Mouse (Mus musculus) hindbrain, embryonic 15.5 days (tissue): Measurements from ENCODE around the gene Asrgl1. TPM values are rescaled to one million over a fixed set of nuclear protein-coding genes. Genes with fewer than 3 reads are reported as not detected.
A peak's percentile ranks its signal among the peaks of the same experiment; 100 is the strongest.

Source experiments
- ATAC-seq: fragments of 200-750 bp; cut with Nextera tagmentation; 2 replicates; pipeline ENCODE4 v1.8.0; 2017; ENCODE audit warnings: low read depth, moderate number of reproducible peaks, moderate TSS enrichment; ENCODE audit not compliant: low FRiP score
- H3K27ac ChIP-seq: fragments of 300-500 bp; sonication (generic); replicated peaks from 2 replicates; pipeline ENCODE4 v1.5.1; 2015; ENCODE audit warnings: mild to moderate bottlenecking, inconsistent platforms
- H3K27me3 ChIP-seq: fragments of 300-500 bp; sonication (generic); 2 replicates; pipeline ENCODE4 v1.6.1; 2015; ENCODE audit warnings: control low read depth, inconsistent platforms
- H3K36me3 ChIP-seq: fragments of 300-500 bp; sonication (generic); 2 replicates; pipeline ENCODE4 v1.6.1; 2015; ENCODE audit warnings: control low read depth, inconsistent platforms
- H3K4me1 ChIP-seq: fragments of 300-500 bp; sonication (generic); replicated peaks from 2 replicates; pipeline ENCODE4 v1.6.1; 2015; ENCODE audit warnings: control low read depth, inconsistent platforms
- H3K4me2 ChIP-seq: fragments of 300-500 bp; sonication (generic); 2 replicates; pipeline ENCODE4 v1.6.1; 2015; ENCODE audit warnings: moderate library complexity, mild to moderate bottlenecking, inconsistent platforms
- H3K4me3 ChIP-seq: fragments of 300-500 bp; sonication (generic); 2 replicates; pipeline ENCODE4 v1.5.1; 2015; ENCODE audit warnings: mild to moderate bottlenecking, inconsistent platforms
- H3K9ac ChIP-seq: fragments of 300-500 bp; sonication (generic); 2 replicates; pipeline ENCODE4 v1.6.1; 2015; ENCODE audit warnings: inconsistent platforms
- H3K9me3 ChIP-seq: fragments of 300-500 bp; sonication (generic); 2 replicates; pipeline ENCODE4 v1.6.1; 2016; ENCODE audit warnings: control low read depth, inconsistent platforms
- WGBS: fragments of 180-500 bp; shearing (Covaris S2); methylation state at CpG from one replicate; pipeline ENCODE4 v1.1.7; 2015; 5-methylcytosine and 5-hydroxymethylcytosine counted together
- polyA plus RNA-seq: library from polyadenylated mRNA; unstranded; fragments of >200 nt; fragmentation: Nextera tagmentation; extraction: Ambion mirVana; gene quantifications from 2 replicates; pipeline ENCODE4 v1.2.1, GENCODE M21; 2015

Asrgl1 gene
- polyA plus RNA-seq, 1 experiment from 2014 or later, result 25.1 TPM

DNA sequence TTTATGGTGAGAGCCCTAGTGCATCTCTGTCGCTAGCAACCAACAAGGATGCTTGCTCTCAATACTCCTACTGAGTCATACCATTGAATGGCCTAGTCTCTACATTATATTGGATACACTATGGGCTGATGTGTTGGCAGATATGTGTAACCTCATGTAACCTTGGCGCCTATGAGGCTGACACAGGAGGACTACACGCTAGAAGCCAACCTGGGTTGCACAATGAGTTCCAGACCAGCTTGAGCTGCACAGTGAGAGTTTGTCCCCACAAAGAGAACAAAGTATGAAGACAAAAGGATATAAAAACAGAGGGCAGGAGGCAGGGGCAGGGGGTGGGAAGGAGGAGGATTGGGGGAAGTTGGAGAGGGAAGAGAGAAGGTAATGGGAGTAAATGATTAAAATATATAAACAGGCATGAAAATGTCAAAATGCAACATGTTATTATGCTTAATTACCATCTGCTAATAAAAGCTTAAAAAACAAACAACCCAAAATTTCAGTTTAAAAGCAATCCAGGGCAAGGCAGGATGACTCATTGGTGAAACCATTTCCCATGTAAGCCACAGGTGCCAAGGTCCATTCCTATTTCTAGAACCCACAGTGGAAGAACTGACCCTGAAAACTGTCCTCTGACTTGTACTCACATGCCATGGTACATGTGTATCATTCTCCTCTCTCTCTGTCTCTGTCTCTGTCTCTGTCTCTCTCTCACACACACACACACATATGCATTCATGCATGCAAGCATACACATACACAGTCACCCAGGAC lies 15.6 kb downstream of the Asrgl1 start:
- H3K9me3 ChIP-seq, result no peaks in the 10 kb centered on the region
- 97% methylated on average over 3 of the region's 3 CpGs for WGBS
- H3K9ac ChIP-seq, result no peak overlapping the region
- no peak overlapping the region for H3K4me3 ChIP-seq
- H3K4me2 ChIP-seq, result no peak overlapping the region
- no peak for ATAC-seq
- H3K36me3 ChIP-seq, result peaks cover 10% of the 10 kb centered on the region
- H3K27me3 ChIP-seq, result no peaks in the 10 kb centered on the region
- no peak overlapping the region for H3K27ac ChIP-seq
- H3K4me1 ChIP-seq, result no peaks in the 10 kb centered on the region

DNA sequence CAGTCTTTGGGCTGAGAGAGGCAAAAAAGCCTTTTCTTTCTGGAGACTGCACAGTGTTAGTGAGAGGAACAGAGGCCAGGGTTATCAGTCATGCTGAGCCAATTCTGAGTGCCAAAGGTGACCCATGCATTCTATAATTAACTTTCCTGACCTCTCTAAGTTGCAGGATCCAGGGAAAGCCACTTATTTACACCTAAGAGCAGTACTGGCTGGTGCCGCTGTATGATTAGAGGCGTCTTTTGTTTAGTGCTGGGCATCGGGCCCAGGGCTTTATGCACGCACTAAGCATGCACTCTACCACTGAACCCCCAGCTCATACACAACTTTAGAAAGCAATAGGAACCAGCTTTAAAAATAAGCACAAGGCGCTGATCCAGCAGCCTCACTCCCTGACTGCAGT lies 18.2 kb downstream of the Asrgl1 start:
- no peaks in the 10 kb centered on the region for H3K27me3 ChIP-seq
- no peaks in the 10 kb centered on the region for H3K9me3 ChIP-seq
- H3K9ac ChIP-seq, result no peak overlapping the region
- 62% methylated on average over 5 of the region's 5 CpGs for WGBS
- no peak overlapping the region for H3K4me3 ChIP-seq
- H3K4me1 ChIP-seq, result no peaks in the 10 kb centered on the region
- ATAC-seq, result peak; percentile 66; the same call in 1 of the 2 replicates
- H3K36me3 ChIP-seq, result peaks cover 32% of the 10 kb centered on the region
- H3K27ac ChIP-seq, result no peak overlapping the region
- H3K4me2 ChIP-seq, result no peak overlapping the region

DNA sequence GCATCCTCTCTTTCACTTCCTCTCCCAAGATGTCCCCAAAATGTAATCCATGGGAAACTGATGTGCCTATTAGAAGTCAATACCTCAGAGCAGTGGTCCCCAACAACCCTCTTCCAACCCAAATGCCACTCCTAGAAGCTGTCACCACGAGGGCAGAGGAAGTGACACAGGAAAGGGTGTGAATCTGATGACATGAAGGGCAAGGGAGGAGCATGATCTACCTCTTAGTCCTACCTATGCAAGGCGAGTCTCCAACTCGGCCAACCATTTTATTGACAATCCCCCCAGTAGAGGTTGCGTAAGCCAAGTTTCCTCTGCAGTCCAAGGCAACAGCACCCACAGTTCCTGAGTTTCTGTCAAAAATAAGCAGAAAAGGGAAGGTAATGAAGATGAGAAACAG lies 19.2 kb downstream of the Asrgl1 start:
- ATAC-seq, result no peak
- Histone ChIP-seq H3K36me3 (peaks cover 34% of the 10 kb centered on the region), H3K4me3 (no peak overlapping the region), H3K4me1 (no peaks in the 10 kb centered on the region), H3K27me3 (no peaks in the 10 kb centered on the region), H3K27ac (no peak overlapping the region), H3K9me3 (no peaks in the 10 kb centered on the region), H3K9ac (no peak overlapping the region), H3K4me2 (no peak overlapping the region)
- 87% methylated on average over 4 of the region's 4 CpGs for WGBS

DNA sequence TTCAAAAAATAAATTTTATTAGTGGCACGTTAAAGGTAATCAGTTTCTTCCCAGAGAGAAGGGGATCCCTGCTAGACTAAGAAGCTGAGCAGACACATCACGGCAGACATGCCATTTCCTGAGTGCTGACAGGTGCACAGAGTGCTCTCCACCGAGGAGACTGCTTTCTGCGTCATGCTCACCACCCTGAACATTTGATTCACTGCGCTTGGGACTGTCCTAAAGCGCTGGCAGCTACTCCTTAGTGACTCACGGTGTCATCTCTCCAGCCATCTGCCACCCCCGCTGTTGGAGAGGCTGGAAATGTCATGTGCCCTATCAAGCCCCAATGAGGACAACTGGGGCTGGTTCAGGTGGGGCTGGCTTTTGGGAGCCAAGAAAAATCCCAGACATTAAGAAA lies 23.4 kb downstream of the Asrgl1 start:
- Histone ChIP-seq H3K9me3 (no peaks in the 10 kb centered on the region), H3K27ac (no peak overlapping the region), H3K4me1 (no peaks in the 10 kb centered on the region), H3K36me3 (peaks cover 31% of the 10 kb centered on the region), H3K4me2 (no peak overlapping the region), H3K4me3 (no peak overlapping the region), H3K9ac (no peak overlapping the region), H3K27me3 (no peaks in the 10 kb centered on the region)
- 81% methylated on average over 8 of the region's 8 CpGs for WGBS
- ATAC-seq, result no peak

DNA sequence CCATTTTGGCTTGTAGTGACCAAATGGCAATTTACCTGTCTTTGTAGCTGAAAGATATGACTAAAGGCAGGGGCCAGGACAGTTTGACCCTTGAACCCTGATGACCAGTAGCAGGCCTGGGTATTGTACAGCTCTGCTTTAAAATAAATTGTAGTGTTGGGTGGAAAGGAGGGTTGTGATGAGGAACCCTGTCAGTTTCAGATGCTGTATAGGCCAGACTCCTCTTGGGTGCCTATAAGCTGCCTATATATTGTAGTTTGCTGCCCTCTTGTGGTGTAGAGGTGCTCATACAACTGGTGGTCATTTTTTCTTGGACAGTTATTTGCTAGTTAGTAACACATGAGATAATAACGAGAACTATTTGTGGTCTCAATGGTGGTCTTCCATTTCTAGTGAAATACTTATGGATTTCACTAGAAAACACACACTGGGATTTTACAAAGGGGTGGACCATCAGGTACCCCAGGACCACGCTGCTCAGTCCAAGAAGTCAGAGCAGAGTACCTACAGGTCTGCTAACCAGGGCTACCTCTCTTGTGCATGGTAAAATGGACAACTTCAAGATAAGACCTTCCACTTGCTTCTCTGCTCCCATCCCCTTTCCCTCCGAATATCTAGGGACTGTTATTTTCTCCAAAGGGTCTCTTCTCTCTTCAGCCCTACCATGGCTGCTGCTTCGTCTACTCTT lies 25.1 kb downstream of the Asrgl1 start:
- H3K4me1 ChIP-seq, result no peaks in the 10 kb centered on the region
- WGBS, result 56% methylated on average over 4 of the region's 4 CpGs
- H3K9me3 ChIP-seq, result no peaks in the 10 kb centered on the region
- no peak overlapping the region for H3K9ac ChIP-seq
- H3K27me3 ChIP-seq, result no peaks in the 10 kb centered on the region
- H3K4me3 ChIP-seq, result no peak overlapping the region
- no peak overlapping the region for H3K4me2 ChIP-seq
- no peak overlapping the region for H3K27ac ChIP-seq
- peak; percentile 85 for ATAC-seq
- peaks cover 29% of the 10 kb centered on the region for H3K36me3 ChIP-seq

DNA sequence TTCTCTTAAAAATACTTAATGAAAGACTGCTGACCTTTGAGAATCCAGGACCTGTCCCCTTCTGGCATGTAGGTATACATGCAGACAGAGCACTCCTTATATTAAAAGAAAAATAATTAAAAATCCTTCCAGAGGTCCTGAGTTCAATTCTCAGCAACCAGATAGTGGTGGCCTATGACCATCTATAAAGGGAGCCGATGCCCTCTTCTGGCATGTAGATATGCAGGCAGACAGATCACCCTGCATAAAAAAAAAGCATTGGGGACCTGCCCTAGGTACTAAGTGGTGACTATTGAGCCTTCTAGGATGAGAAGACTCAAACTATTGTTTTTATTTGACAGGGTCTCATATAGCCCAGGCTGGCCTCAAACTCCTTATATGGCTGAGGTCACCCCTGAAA lies 26.9 kb downstream of the Asrgl1 start:
- no peaks in the 10 kb centered on the region for H3K9me3 ChIP-seq
- no peaks in the 10 kb centered on the region for H3K4me1 ChIP-seq
- no peak overlapping the region for H3K4me2 ChIP-seq
- no peak overlapping the region for H3K9ac ChIP-seq
- no peaks in the 10 kb centered on the region for H3K27me3 ChIP-seq
- no peak overlapping the region for H3K4me3 ChIP-seq
- no peak for ATAC-seq
- peaks cover 12% of the 10 kb centered on the region; the same call in 1 of the 2 replicates for H3K36me3 ChIP-seq
- 86% methylated on average over 1 of the region's 1 CpGs for WGBS
- H3K27ac ChIP-seq, result no peak overlapping the region

DNA sequence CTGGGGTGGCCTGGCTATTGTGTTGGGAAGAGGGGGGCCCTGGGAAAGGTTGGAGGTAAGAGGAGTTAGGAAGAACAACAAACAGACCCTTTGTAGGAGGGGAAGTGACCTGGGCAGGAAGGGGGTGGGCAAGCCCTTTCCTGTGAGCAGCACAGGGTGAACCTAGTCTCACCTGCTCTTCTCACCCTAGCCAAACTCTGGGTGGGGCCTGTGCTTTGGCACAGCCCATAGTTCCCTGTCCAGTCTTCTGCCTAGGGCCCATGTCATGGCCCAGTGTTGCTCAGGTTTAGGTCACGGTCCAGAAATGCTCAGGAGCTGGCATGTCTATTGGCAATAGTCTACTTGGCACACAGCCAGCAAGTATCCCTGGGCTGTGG lies 28.1 kb downstream of the Asrgl1 start:
- Histone ChIP-seq H3K36me3 (0 out of 2 replicates have a peak, but pooled peaks cover 2% of the 10 kb centered on the region), H3K9me3 (no peaks in the 10 kb centered on the region), H3K27me3 (no peaks in the 10 kb centered on the region), H3K4me2 (no peak overlapping the region), H3K9ac (no peak overlapping the region), H3K4me1 (no peaks in the 10 kb centered on the region), H3K4me3 (no peak overlapping the region), H3K27ac (no peak overlapping the region)
- 64% methylated on average over 1 of the region's 1 CpGs for WGBS
- peak; percentile 37; the same call in 1 of the 2 replicates for ATAC-seq

DNA sequence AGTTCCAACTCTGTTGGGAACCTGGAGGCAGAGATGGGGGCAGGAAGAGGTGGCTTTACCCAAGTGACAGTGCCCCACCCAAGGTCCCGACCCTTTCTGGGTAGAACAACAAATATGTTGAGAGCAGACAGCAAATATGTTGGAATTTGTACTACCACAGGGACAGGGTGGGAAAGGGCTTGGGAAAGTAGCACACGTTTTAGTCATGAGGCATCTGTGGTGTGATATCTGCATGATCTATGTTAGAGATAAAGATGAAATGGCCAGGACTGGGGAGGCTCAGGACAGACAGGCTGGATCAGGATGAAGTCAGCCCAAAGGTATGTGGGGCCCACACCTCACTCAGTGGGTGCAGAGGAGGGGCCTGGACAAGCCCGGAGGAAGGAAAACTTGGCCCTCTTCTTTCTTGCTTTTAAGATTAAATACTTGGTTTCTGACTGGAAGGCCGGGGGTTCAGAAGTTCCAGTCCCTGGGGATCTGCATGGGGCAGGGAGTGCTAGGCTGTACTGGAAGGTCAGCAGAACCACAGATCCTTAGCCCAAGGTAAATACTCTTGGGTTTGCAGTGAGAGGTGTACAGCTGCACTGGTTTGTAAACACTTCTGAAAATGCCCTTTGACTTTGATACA lies 28.6 kb downstream of the Asrgl1 start:
- Histone ChIP-seq H3K4me1 (no peaks in the 10 kb centered on the region), H3K4me3 (no peak overlapping the region), H3K9ac (no peak overlapping the region), H3K9me3 (no peaks in the 10 kb centered on the region), H3K4me2 (no peak overlapping the region), H3K27ac (no peak overlapping the region), H3K36me3 (no peaks in the 10 kb centered on the region), H3K27me3 (no peaks in the 10 kb centered on the region)
- no peak for ATAC-seq
- WGBS, result 64% methylated on average over 4 of the region's 4 CpGs

DNA sequence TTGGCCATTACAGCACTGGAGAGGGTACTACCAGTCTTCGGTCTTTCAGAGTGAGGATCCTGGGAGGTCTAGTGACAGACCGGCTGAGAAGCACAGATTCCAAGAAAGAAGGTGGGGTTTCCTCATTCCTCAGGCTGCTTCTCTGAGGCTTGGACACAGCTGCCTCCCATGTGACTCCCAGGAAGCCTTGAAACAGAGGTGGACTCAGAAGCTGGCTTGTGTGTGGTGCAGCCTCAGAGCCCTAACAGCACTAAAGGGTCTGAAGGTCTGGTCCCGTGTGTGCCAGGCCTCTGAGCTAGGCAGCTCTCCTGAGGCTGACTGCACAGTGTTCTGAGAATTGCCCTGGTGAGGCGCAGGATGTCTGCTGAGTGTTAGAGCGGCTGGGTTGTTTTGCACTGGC lies 29.3 kb downstream of the Asrgl1 start:
- WGBS, result 72% methylated on average over 5 of the region's 5 CpGs
- Histone ChIP-seq H3K4me2 (no peak overlapping the region), H3K9me3 (no peaks in the 10 kb centered on the region), H3K36me3 (no peaks in the 10 kb centered on the region), H3K4me3 (no peak overlapping the region), H3K4me1 (no peaks in the 10 kb centered on the region), H3K27ac (no peak overlapping the region), H3K27me3 (no peaks in the 10 kb centered on the region), H3K9ac (no peak overlapping the region)
- no peak for ATAC-seq

DNA sequence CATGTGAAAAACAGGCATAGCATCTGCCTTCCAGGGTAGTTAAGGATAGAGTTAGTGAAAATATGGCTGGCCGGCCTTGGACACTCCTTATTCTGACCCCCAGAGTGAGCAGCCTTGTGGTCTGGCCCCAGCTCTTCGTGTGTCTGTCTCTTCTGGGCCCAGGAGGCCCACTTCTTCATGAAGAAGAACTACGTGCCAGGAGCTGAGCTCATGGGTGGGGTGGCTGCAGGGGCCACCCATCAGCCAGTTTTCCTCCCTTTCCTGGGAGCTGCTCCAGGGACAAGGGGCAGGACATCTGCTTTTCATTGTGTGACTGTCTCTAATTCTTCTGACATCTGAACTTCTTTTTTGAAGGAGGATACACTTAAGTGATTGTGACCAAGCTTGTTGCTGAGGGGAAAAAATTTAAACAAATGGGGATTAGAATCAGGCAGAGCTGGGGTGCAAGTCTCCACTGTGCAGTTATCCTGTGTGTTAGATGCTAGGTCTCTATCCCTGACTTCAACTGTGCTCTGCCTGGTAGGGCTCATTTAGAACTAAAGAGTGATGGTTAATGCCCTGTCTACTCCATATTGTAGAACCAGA lies 30.2 kb downstream of the Asrgl1 start:
- Histone ChIP-seq H3K27me3 (no peaks in the 10 kb centered on the region), H3K4me2 (no peak overlapping the region), H3K4me3 (no peak overlapping the region), H3K36me3 (no peaks in the 10 kb centered on the region), H3K27ac (no peak overlapping the region), H3K9ac (no peak overlapping the region), H3K4me1 (no peaks in the 10 kb centered on the region), H3K9me3 (no peaks in the 10 kb centered on the region)
- ATAC-seq, result no peak
- 71% methylated on average over 3 of the region's 3 CpGs for WGBS

DNA sequence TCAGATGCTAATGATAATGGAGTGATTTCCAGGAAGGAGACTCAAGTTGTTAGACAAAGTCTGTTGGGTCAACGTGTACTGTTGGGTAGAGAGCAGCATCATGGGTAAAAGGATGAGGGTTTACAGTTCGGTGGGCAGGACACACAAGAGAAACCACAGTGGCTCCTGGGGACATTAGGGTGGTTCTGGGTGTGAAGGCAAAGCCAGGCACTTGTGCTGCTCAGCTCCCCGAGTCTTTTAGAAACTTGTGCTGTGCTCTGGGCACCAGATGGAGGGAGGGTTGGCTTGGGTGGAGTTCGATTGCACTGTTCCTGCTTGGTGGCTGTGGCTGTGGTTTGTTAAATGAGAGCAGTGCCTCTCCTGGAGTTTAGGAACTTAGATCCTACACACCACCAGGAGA lies 31.4 kb downstream of the Asrgl1 start:
- Histone ChIP-seq H3K27ac (no peak overlapping the region), H3K27me3 (no peaks in the 10 kb centered on the region), H3K36me3 (no peaks in the 10 kb centered on the region), H3K9ac (no peak overlapping the region), H3K4me2 (no peak overlapping the region), H3K4me3 (no peak overlapping the region), H3K4me1 (no peaks in the 10 kb centered on the region), H3K9me3 (no peaks in the 10 kb centered on the region)
- ATAC-seq, result no peak
- 88% methylated on average over 4 of the region's 4 CpGs for WGBS

DNA sequence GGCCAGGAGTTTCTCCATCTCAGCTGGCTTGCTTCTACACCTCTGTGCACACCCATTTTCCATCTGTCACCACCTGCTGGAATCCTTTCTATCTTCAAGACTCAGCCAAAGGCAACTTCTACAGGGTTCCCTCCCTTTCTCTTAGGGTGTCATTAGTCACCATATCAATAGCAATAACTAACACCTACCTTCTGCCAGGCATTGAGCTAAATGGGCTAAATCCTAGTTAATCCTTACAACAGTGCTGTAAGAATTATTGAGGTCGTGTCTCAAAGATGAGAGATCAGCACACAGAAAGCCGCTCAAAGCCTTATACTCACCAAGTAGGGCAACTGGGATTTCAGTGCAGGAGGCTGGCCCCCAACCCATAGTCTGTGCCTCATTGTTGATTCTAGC lies 34.4 kb downstream of the Asrgl1 start:
- H3K27me3 ChIP-seq, result no peaks in the 10 kb centered on the region
- no peak overlapping the region for H3K4me2 ChIP-seq
- no peaks in the 10 kb centered on the region for H3K4me1 ChIP-seq
- H3K9me3 ChIP-seq, result no peaks in the 10 kb centered on the region
- 79% methylated on average over 2 of the region's 2 CpGs for WGBS
- ATAC-seq, result no peak
- no peak overlapping the region for H3K9ac ChIP-seq
- no peak overlapping the region for H3K4me3 ChIP-seq
- no peak overlapping the region for H3K27ac ChIP-seq
- no peaks in the 10 kb centered on the region for H3K36me3 ChIP-seq
